Mouse (Mus musculus) liver, adult (tissue): ENCODE data around the gene Snw1.

Experiments used
- GATA4 ChIP-seq: IDR thresholded peaks from 2 replicates; pipeline ENCODE4 v1.6.1; 2014; ENCODE audit warnings: mild to moderate bottlenecking, low read length; ENCODE audit not compliant: insufficient replicate concordance

Gene Snw1

DNA sequence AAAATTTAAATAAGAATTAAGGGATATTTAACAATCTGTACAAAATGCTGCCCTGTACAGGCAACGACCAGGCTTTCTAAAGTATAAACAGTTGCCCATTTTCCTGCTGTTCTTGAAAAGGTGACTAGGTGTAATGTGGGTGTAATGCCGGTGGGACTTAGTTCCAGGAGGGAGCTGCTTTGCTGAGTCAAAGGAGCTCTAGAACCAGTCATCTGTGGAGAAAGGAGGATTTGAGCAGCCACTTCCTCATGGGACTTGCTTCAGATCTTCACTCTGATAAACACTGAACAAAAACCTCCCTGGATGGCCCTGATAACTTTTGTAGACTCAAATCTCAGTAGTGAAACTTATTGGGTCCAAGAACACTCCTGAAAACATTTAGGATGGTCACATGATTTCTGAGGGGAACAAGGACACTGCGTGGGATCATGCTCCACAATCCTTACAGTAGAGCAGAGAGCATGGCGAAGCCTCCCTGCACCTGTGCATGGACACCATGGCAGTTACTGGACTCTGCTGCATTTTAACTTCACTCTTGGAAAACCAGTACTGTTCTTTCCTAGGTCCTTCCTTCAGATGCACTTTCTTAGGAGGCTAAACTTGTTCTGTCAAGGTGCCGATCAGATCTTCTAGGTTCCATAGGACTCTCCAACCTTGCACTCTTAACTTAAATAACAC is 45.6 kb downstream of the Snw1 start:
- TF ChIP-seq GATA4: no peak

DNA sequence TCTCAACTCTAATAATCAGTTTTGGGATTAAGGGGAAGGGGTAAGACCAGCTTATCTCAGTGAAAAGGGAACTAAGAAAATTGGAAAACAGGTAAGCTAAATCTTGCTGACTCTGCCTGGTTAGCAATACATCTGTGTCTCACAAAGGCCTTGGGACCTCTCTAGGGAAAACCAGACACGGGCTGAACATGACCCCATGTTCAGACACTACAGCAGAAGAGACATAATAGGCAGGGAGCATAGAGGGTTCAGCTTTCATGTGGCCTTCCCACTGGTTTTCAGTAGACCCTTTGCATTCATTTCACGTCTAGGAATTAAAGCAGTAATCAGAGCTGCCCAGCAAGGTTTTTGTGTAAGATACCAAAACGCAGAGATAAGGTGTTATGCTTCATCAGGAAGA is 47.6 kb downstream of the Snw1 start:
- no peak for TF ChIP-seq GATA4

GRCm38 (mm10) chr12:87423700-87424099 is 48.4 kb downstream of the Snw1 start:
- no peak for TF ChIP-seq GATA4

- TF ChIP-seq GATA4: no peak
Measured at GRCm38 (mm10) chr12:87421708-87422507, 50.2 kb downstream of the Snw1 start.

GRCm38 (mm10) chr12:87419974-87420485 is 52.0 kb downstream of the Snw1 start:
- TF ChIP-seq GATA4: no peak

DNA sequence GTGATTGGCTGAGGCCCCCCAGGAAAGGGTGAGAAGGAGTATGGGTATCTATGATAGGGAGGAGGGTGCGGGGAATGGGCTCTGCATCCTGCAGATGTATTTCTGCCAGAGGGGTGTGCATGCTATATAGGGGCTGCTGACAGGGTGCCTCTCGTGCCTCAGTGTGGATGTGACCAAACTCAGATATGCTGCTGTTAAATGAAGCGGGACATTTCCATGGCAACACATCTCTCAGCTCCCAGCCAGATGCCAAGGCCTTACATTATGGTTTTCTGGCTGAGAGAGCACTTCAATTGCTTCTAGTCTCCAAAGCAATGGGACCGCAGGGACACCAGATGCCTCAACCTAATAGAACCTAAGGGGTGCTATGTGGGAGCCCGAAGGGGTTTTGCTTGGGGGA is 53.2 kb downstream of the Snw1 start:
- no peak for TF ChIP-seq GATA4

DNA sequence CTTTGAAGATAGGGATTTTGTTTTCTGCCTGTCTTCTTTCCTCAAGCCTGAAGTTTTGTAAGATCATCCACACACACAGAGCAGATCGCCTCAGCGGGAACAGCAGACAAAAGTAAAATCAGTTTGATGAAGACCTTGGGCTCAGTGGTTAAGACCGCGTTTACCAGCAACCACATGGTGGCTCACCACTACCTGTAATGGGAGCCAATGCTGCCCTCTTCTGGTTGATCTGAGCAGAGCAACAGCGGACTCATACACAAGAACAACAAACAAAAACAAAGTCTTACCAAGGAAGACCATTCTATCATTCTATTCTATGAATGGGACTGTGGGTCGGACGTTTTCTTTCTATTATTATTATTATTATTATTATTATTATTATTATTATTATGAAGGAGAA is 55.4 kb downstream of the Snw1 start:
- no peak for TF ChIP-seq GATA4

- no peak for TF ChIP-seq GATA4
Measured at GRCm38 (mm10) chr12:87415358-87415757, 56.7 kb downstream of the Snw1 start.

- no peak for TF ChIP-seq GATA4
Measured at GRCm38 (mm10) chr12:87413179-87413790, 58.8 kb downstream of the Snw1 start.

DNA sequence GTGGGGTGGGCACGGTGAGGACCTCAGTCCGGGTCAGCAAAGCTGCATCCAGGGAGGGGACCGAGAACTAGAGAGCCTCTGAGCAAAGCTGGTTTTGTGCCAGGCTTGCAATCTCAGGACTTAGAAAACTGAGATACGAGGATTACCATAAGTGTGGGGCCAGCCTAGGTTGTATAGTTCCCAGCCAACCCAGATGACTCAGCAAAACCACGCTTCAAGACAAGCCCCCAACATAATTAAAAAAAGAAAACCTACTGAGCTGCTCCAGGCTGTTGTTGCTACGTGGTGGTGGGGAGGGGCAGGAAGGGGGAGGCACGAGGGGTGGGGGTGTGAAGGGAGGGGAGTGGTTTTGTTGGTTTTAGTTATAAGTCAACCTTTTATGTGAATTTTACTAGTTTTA is 61.1 kb downstream of the Snw1 start:
- TF ChIP-seq GATA4: no peak

DNA sequence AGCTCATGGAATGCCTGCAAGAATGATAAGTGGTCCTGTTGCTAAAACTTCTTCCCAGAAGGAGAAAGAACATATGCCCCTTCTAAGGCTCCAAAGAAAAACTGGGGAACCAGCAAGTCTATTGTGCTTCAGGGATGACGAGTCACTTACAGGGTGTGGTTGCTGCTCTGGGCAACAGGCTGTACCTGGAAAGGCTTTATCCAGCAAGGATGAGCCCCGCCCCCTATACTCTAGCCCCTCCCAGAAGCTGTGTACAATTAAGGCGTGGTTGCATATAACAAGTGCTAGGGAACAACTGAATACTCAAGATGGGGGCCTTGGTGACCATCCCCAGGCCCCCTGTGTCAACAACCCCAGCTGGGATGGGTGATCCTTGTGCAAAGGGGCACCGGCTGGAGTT is 63.0 kb downstream of the Snw1 start:
- no peak for TF ChIP-seq GATA4

GRCm38 (mm10) chr12:87407869-87408605 is 64.0 kb downstream of the Snw1 start:
- 0 out of 2 replicates have a peak, but pooled peaks have one; percentile 21 for TF ChIP-seq GATA4

DNA sequence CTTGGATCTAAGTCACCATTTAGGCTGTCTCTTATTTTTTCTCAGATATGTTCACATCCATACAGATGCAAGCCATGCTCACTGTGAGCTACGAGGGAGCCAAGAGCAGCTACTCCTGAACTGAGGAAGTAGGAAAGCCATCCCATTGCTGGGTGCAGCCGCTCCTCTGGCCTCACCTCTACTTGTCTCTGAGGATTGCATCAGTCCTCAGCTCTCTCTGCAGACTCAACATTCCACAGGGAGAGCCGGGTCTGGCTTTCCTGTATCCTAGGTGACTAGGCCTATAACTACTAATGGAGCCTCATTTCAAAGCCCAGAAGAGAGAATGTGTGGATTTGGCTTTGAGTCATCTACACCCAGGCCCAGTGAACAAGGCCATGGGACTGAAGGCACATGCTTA is 66.4 kb downstream of the Snw1 start:
- no peak for TF ChIP-seq GATA4

DNA sequence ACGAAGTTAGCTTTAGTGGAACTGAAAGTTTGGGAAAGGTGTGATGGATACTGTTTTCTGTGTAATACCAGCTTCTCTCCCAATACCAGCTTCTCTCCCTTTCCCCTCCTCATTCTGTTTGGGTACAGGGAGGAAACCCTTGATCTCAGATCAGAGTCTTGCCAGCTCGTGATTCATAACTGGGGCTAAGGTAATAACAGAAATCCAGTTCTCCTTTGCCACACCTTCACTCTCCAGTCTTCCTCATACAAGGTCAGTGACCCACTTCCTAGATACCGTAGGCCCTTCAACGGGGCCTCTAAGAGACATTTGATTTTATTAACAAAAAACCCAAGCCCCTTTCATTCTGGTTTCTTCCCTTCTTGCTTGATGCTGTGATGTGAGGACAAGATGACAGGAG is 66.9 kb downstream of the Snw1 start:
- TF ChIP-seq GATA4: no peak

DNA sequence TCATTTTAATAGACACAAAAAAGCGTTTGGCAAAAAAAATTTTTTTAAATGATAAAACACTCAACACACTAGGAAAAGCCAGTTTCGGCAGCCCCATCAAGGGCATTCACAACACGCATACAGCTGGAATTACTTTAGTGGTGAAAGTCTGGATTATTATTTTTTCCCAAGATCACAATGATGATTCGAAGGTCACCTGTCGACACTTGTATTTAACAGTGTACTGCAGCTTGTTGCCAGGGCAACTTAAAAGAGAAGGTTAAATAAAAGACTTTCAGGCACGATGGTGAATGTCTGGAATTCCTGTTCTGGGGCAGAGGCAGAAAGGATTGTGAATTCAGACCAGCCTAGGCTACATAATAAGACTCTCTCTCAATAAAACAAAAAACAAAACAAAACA is 70.2 kb downstream of the Snw1 start:
- TF ChIP-seq GATA4: no peak

DNA sequence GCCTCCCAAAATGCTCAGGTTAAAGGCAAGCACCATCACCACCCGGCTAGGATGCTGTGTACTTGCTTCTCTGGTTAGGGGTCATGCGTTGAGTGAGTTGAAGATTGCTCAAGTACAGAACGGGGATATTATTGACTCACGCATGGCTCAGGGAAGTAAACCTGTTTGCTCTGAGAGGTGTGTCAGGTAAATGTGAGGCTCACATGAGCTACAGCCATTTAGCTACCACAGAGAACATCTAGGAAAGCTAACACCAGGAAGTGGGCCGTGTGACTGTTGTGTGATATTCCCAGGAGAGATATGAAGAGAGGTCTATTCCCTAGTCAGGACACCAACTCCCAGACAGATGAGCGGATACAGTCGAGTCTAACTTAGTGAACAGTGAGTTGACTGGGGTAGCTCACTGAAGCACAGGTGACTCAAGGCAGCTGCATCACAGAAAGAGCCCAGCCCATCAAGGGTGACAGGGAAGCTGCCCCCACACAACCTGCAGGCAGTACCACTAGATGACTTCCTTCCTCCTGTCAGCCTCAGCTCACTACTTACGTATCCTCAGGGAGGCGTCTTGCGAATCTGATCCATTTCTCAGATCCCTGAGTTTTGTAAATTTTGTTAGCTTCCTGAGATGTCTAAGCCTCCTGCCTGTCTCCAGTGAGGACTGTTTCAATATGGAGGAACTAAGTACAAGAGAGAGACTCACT is 72.8 kb downstream of the Snw1 start:
- TF ChIP-seq GATA4: no peak
